Mouse (Mus musculus) MEL (cell line): Measurements from ENCODE around the gene BC024063.

ENCODE experiments used
- BHLHE40 ChIP-seq: IDR thresholded peaks from 2 replicates; pipeline ENCODE4 v1.6.1; 2012; ENCODE audit warnings: low read depth, mild to moderate bottlenecking, inconsistent platforms, low read length, improper control_type of control experiment, borderline replicate concordance
- CHD2 ChIP-seq: IDR thresholded peaks from 2 replicates; pipeline ENCODE4 v1.6.1; 2011; ENCODE audit warnings: low read length, improper control_type of control experiment
- CTCF ChIP-seq, 3 experiments: IDR thresholded peaks in 2 of 3; conservative IDR thresholded peaks in 1 of 3; 2 replicates each; pipeline ENCODE4 v1.5.1; 2011 to 2012; ENCODE audit warnings: low read length in 3 of 3, low read depth in 2 of 3, mild to moderate bottlenecking in 2 of 3, improper control_type of control experiment in 1 of 3, inconsistent platforms in 1 of 3, mixed read lengths in 1 of 3, moderate library complexity in 1 of 3; ENCODE audit not compliant: control insufficient read depth in 1 of 3, insufficient read depth in 1 of 3, poor library complexity in 1 of 3, severe bottlenecking in 1 of 3
- EP300 ChIP-seq, 2 experiments: IDR thresholded peaks; 2 replicates each; pipeline ENCODE4 v1.6.1; 2011; ENCODE audit warnings: improper control_type of control experiment in 2 of 2, low read length in 2 of 2, low read depth in 1 of 2, mild to moderate bottlenecking in 1 of 2
- GATA1 ChIP-seq: IDR thresholded peaks from 2 replicates; pipeline ENCODE4 v1.6.1; 2011; ENCODE audit warnings: low read depth, low read length, improper control_type of control experiment
- MAFK ChIP-seq: IDR thresholded peaks from 2 replicates; pipeline ENCODE4 v1.6.1; 2011; ENCODE audit warnings: low read depth, mild to moderate bottlenecking, low read length, improper control_type of control experiment, borderline replicate concordance
- MAX ChIP-seq: IDR thresholded peaks from 2 replicates; pipeline ENCODE4 v1.6.1; 2011; ENCODE audit warnings: low read length, improper control_type of control experiment
- POLR2A ChIP-seq, 2 experiments: IDR thresholded peaks; 2 replicates each; pipeline ENCODE4 v1.6.1; 2011 to 2012; ENCODE audit warnings: low read length in 2 of 2, mild to moderate bottlenecking in 2 of 2, control low read depth in 1 of 2, improper control_type of control experiment in 1 of 2, low read depth in 1 of 2, moderate library complexity in 1 of 2; ENCODE audit not compliant: control insufficient read depth in 1 of 2, insufficient read depth in 1 of 2, poor library complexity in 1 of 2
- POLR2AphosphoS5 ChIP-seq: IDR thresholded peaks from 2 replicates; pipeline ENCODE4 v1.6.1; 2012; ENCODE audit warnings: low read depth, borderline replicate concordance, mild to moderate bottlenecking, inconsistent platforms, low read length, moderate library complexity, mixed read lengths
- RCOR1 ChIP-seq: IDR thresholded peaks from 2 replicates; pipeline ENCODE4 v1.6.1; 2012; ENCODE audit warnings: low read depth, mild to moderate bottlenecking, inconsistent platforms, low read length, improper control_type of control experiment
- SMC3 ChIP-seq: IDR thresholded peaks from 2 replicates; pipeline ENCODE4 v1.6.1; 2011; ENCODE audit warnings: low read depth, low read length, improper control_type of control experiment
- TCF12 ChIP-seq: IDR thresholded peaks from 2 replicates; pipeline ENCODE4 v1.6.1; 2014; ENCODE audit warnings: low read depth, mild to moderate bottlenecking, inconsistent platforms, low read length, improper control_type of control experiment, moderate library complexity
- USF2 ChIP-seq, 2 experiments: IDR thresholded peaks; 2 replicates each; pipeline ENCODE4 v1.6.1; 2011 to 2012; ENCODE audit warnings: improper control_type of control experiment in 2 of 2, low read length in 2 of 2, borderline replicate concordance in 1 of 2, inconsistent platforms in 1 of 2, low read depth in 1 of 2, mild to moderate bottlenecking in 1 of 2; ENCODE audit not compliant: insufficient read depth in 1 of 2
- ZNF384 ChIP-seq: IDR thresholded peaks from 2 replicates; pipeline ENCODE4 v1.6.1; 2012; ENCODE audit warnings: low read depth, mild to moderate bottlenecking, inconsistent platforms, low read length, improper control_type of control experiment

DNA sequence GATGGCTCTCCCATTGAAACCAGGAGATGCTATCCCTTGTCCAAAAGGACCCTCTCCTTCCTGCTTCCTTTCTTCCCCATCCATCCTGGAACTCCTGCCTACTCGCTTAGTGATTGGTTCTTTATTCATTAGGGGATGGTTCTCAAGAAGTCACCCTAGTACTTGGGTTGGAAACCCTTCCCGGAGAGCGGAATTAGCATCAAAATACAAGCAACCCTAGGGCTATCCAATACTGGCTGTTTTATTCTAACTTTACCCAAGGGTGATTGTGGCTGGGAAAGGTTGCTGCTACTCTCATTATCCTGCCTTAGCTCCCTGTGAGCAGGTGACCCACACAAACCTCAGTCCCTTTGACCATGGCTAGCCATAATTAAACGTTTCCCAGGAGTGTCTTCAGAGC is 64.4 kb downstream of the BC024063 start:
- TF ChIP-seq SMC3 (no peak), CTCF (IDR thresholded peaks at IDR 0.05 in 2 of 3, conservative IDR thresholded peaks at IDR 0.05 in 1 of 3; ENCODE audit: control insufficient read depth in 1 of 3, insufficient read depth in 1 of 3, low read depth in 2 of 3, low read length in 3 of 3, poor library complexity in 1 of 3, severe bottlenecking in 1 of 3) (no peak), POLR2A (IDR thresholded peaks at IDR 0.05; ENCODE audit: control insufficient read depth in 1 of 2, insufficient read depth in 1 of 2, low read depth in 1 of 2, low read length in 2 of 2, poor library complexity in 1 of 2) (no peak), EP300 (IDR thresholded peaks at IDR 0.05; ENCODE audit: low read depth in 1 of 2, low read length in 2 of 2) (no peak), GATA1 (no peak), USF2 (IDR thresholded peaks at IDR 0.05; ENCODE audit: borderline replicate concordance in 1 of 2, insufficient read depth in 1 of 2, low read depth in 1 of 2, low read length in 2 of 2) (no peak), MAFK (no peak), MAX (no peak), TCF12 (no peak), CHD2 (no peak), BHLHE40 (no peak), ZNF384 (no peak), RCOR1 (no peak), POLR2AphosphoS5 (no peak)
